Mouse (Mus musculus) limb, embryonic 15.5 days (tissue): ENCODE results near the gene Tmem221. TPM values are rescaled to one million over a fixed set of nuclear protein-coding genes. Genes with fewer than 3 reads are reported as not detected.

Source experiments
- ATAC-seq: fragments of 200-750 bp; cut with Nextera tagmentation; 2 replicates; pipeline ENCODE4 v1.8.0; 2017; ENCODE audit warnings: low read depth, moderate TSS enrichment; ENCODE audit not compliant: insufficient number of reproducible peaks, low FRiP score, low TSS enrichment
- H3K27ac ChIP-seq: fragments of 300-500 bp; sonication (generic); 2 replicates; pipeline ENCODE4 v1.5.1; 2015; ENCODE audit warnings: moderate library complexity, mild to moderate bottlenecking, inconsistent platforms
- H3K27me3 ChIP-seq: fragments of 300-500 bp; sonication (generic); 2 replicates; pipeline ENCODE4 v1.6.1; 2015; ENCODE audit warnings: inconsistent platforms
- H3K36me3 ChIP-seq: fragments of 300-500 bp; sonication (generic); 2 replicates; pipeline ENCODE4 v1.6.1; 2015; ENCODE audit warnings: inconsistent platforms
- H3K4me1 ChIP-seq: fragments of 300-500 bp; sonication (generic); 2 replicates; pipeline ENCODE4 v1.6.1; 2015; ENCODE audit warnings: inconsistent platforms
- H3K4me2 ChIP-seq: fragments of 300-500 bp; sonication (generic); 2 replicates; pipeline ENCODE4 v1.6.1; 2015; ENCODE audit warnings: mild to moderate bottlenecking, inconsistent platforms
- H3K4me3 ChIP-seq: fragments of 300-500 bp; sonication (generic); 2 replicates; pipeline ENCODE4 v1.5.1; 2015; ENCODE audit warnings: mild to moderate bottlenecking, inconsistent platforms
- H3K9ac ChIP-seq: fragments of 300-500 bp; sonication (generic); 2 replicates; pipeline ENCODE4 v1.6.1; 2015; ENCODE audit warnings: inconsistent platforms
- H3K9me3 ChIP-seq: fragments of 300-500 bp; sonication (generic); 2 replicates; pipeline ENCODE4 v1.6.1; 2016; ENCODE audit warnings: inconsistent platforms
- WGBS: fragments of 180-500 bp; shearing (Covaris S2); methylation state at CpG from one replicate; pipeline ENCODE4 v1.1.7; 2015; 5-methylcytosine and 5-hydroxymethylcytosine counted together
- polyA plus RNA-seq: library from polyadenylated mRNA; unstranded; fragments of >200 nt; fragmentation: Nextera tagmentation; extraction: Ambion mirVana; gene quantifications from 2 replicates; pipeline ENCODE4 v1.2.1, GENCODE M21; 2015

Tmem221 gene
- polyA plus RNA-seq, 1 experiment from 2014 or later: 0.74 TPM

GRCm38 (mm10) chr8:71593556-71594323, 35.1 kb upstream of the Tmem221 start:
- Histone ChIP-seq H3K9ac (no peak overlapping the region), H3K27ac (no peak overlapping the region), H3K9me3 (no peaks in the 10 kb centered on the region), H3K4me2 (no peak overlapping the region; the same call in 1 of the 2 replicates), H3K27me3 (no peaks in the 10 kb centered on the region), H3K36me3 (peaks cover 14% of the 10 kb centered on the region), H3K4me1 (peaks cover 44% of the 10 kb centered on the region), H3K4me3 (0 out of 2 replicates have a peak overlapping the region, but pooled peaks have one; percentile 1)
- no peak for ATAC-seq
- WGBS: 92% methylated on average over 8 of the region's 8 CpGs

- H3K9ac ChIP-seq: peak overlapping the region; percentile 95
- peak overlapping the region; percentile 94 for H3K4me3 ChIP-seq
- peak overlapping the region; percentile 98 for H3K27ac ChIP-seq
- H3K4me2 ChIP-seq: peak overlapping the region; percentile 92
- H3K36me3 ChIP-seq: peaks cover 14% of the 10 kb centered on the region
- H3K4me1 ChIP-seq: peaks cover 44% of the 10 kb centered on the region
- no peaks in the 10 kb centered on the region for H3K9me3 ChIP-seq
- no peaks in the 10 kb centered on the region for H3K27me3 ChIP-seq
- 3% methylated on average over 60 of the region's 60 CpGs for WGBS
- ATAC-seq: peak; percentile 62
Measured at GRCm38 (mm10) chr8:71592374-71593170, 33.9 kb upstream of the Tmem221 start.

- Histone ChIP-seq H3K4me2 (peak within 1 kb of the TSS; percentile 92), H3K9ac (peak within 1 kb of the TSS; percentile 95), H3K36me3 (peaks cover 18% of the 10 kb centered on the region), H3K27me3 (no peaks in the 10 kb centered on the region), H3K4me1 (peaks cover 41% of the 10 kb centered on the region), H3K9me3 (no peaks in the 10 kb centered on the region), H3K4me3 (peak within 1 kb of the TSS; percentile 94), H3K27ac (peak within 1 kb of the TSS; percentile 98)
- under 1% methylated on average over 71 of the region's 71 CpGs for WGBS
- ATAC-seq: peak; percentile 87
Measured at GRCm38 (mm10) chr8:71591471-71592373, 33.1 kb upstream of the Tmem221 start, which contains the start of gene Pgls. Pgls (plus strand) TSS chr8:71592176.

GRCm38 (mm10) chr8:71591017-71591416, 32.3 kb upstream of the Tmem221 start:
- H3K27ac ChIP-seq: no peak overlapping the region; the same call in 1 of the 2 replicates
- H3K36me3 ChIP-seq: peaks cover 22% of the 10 kb centered on the region
- H3K4me1 ChIP-seq: peaks cover 34% of the 10 kb centered on the region
- no peak for ATAC-seq
- peak overlapping the region; percentile 92 for H3K4me2 ChIP-seq
- H3K9ac ChIP-seq: peak overlapping the region; percentile 95
- no peaks in the 10 kb centered on the region for H3K27me3 ChIP-seq
- 25% methylated on average over 5 of the region's 5 CpGs for WGBS
- peak overlapping the region; percentile 94 for H3K4me3 ChIP-seq
- no peaks in the 10 kb centered on the region for H3K9me3 ChIP-seq

GRCm38 (mm10) chr8:71588762-71589161, 30.1 kb upstream of the Tmem221 start:
- H3K9ac ChIP-seq: no peak overlapping the region
- WGBS: 71% methylated on average over 3 of the region's 3 CpGs

GRCm38 (mm10) chr8:71586891-71587290, 28.2 kb upstream of the Tmem221 start:
- H3K9ac ChIP-seq: no peak overlapping the region
- no peaks in the 10 kb centered on the region for H3K9me3 ChIP-seq
- H3K36me3 ChIP-seq: peaks cover 32% of the 10 kb centered on the region
- H3K27ac ChIP-seq: no peak overlapping the region
- no peak overlapping the region for H3K4me2 ChIP-seq
- no peaks in the 10 kb centered on the region for H3K27me3 ChIP-seq
- WGBS: 75% methylated on average over 2 of the region's 2 CpGs
- H3K4me3 ChIP-seq: no peak overlapping the region
- H3K4me1 ChIP-seq: peaks cover 13% of the 10 kb centered on the region
- ATAC-seq: no peak

More at GRCm38 (mm10) chr8:71588762-71589161, 30.1 kb upstream of the Tmem221 start:
- ATAC-seq: no peak
- Histone ChIP-seq H3K4me3 (no peak overlapping the region), H3K36me3 (peaks cover 31% of the 10 kb centered on the region), H3K9me3 (no peaks in the 10 kb centered on the region), H3K4me1 (peaks cover 27% of the 10 kb centered on the region), H3K4me2 (no peak overlapping the region), H3K27me3 (no peaks in the 10 kb centered on the region), H3K27ac (no peak overlapping the region)

- peaks cover 36% of the 10 kb centered on the region for H3K36me3 ChIP-seq
- 44% methylated on average over 9 of the region's 9 CpGs for WGBS
- H3K9me3 ChIP-seq: no peaks in the 10 kb centered on the region
- no peak overlapping the region for H3K27ac ChIP-seq
- ATAC-seq: no peak
- H3K4me2 ChIP-seq: no peak overlapping the region
- H3K27me3 ChIP-seq: no peaks in the 10 kb centered on the region
- H3K9ac ChIP-seq: no peak overlapping the region
- H3K4me3 ChIP-seq: no peak overlapping the region
- no peaks in the 10 kb centered on the region for H3K4me1 ChIP-seq
Measured at GRCm38 (mm10) chr8:71580201-71580600, 21.5 kb upstream of the Tmem221 start.

- H3K4me3 ChIP-seq: no peak overlapping the region
- ATAC-seq: no peak
- H3K9me3 ChIP-seq: no peaks in the 10 kb centered on the region
- H3K27ac ChIP-seq: no peak overlapping the region
- no peak overlapping the region for H3K4me2 ChIP-seq
- no peaks in the 10 kb centered on the region for H3K27me3 ChIP-seq
- no peak overlapping the region for H3K9ac ChIP-seq
- H3K36me3 ChIP-seq: peaks cover 28% of the 10 kb centered on the region
- 82% methylated on average over 14 of the region's 14 CpGs for WGBS
- no peaks in the 10 kb centered on the region for H3K4me1 ChIP-seq
Measured at GRCm38 (mm10) chr8:71579476-71579875, 20.8 kb upstream of the Tmem221 start.

GRCm38 (mm10) chr8:71579009-71579408, 20.3 kb upstream of the Tmem221 start:
- Histone ChIP-seq H3K27ac (no peak overlapping the region), H3K36me3 (peaks cover 24% of the 10 kb centered on the region), H3K4me2 (no peak overlapping the region), H3K4me3 (no peak overlapping the region), H3K4me1 (no peaks in the 10 kb centered on the region), H3K9ac (no peak overlapping the region), H3K27me3 (no peaks in the 10 kb centered on the region), H3K9me3 (no peaks in the 10 kb centered on the region)
- WGBS: 72% methylated on average over 1 of the region's 1 CpGs
- no peak for ATAC-seq

GRCm38 (mm10) chr8:71577856-71578387, 19.3 kb upstream of the Tmem221 start:
- peaks cover 5% of the 10 kb centered on the region for H3K4me1 ChIP-seq
- WGBS: 68% methylated on average over 4 of the region's 4 CpGs
- no peak overlapping the region for H3K9ac ChIP-seq
- H3K4me2 ChIP-seq: no peak overlapping the region
- peaks cover 20% of the 10 kb centered on the region for H3K36me3 ChIP-seq
- ATAC-seq: no peak
- no peaks in the 10 kb centered on the region for H3K27me3 ChIP-seq
- H3K9me3 ChIP-seq: no peaks in the 10 kb centered on the region
- H3K4me3 ChIP-seq: no peak overlapping the region
- H3K27ac ChIP-seq: no peak overlapping the region

- no peak overlapping the region for H3K4me3 ChIP-seq
- H3K4me2 ChIP-seq: no peak overlapping the region
- H3K9me3 ChIP-seq: no peaks in the 10 kb centered on the region
- H3K9ac ChIP-seq: no peak overlapping the region
- ATAC-seq: no peak
- H3K27ac ChIP-seq: no peak overlapping the region
- peaks cover 27% of the 10 kb centered on the region for H3K4me1 ChIP-seq
- H3K36me3 ChIP-seq: peaks cover 8% of the 10 kb centered on the region; the same call in 1 of the 2 replicates
- no peaks in the 10 kb centered on the region for H3K27me3 ChIP-seq
- 71% methylated on average over 1 of the region's 1 CpGs for WGBS
Measured at GRCm38 (mm10) chr8:71575020-71575419, 16.3 kb upstream of the Tmem221 start.
